Mouse (Mus musculus) CD8-positive naive resting alpha-beta T cell, adult 2 months (primary cell): ENCODE data around the gene Tmem161a.
A peak's percentile ranks its signal among the peaks of the same experiment; 100 is the strongest.

ENCODE experiments used
- DNase-seq, 2 experiments: peaks; one replicate each; pipeline ENCODE4 v3.0.0; 2022; ENCODE audit warnings: low read depth in 2 of 2, low spot score in 2 of 2

Gene Tmem161a

DNA sequence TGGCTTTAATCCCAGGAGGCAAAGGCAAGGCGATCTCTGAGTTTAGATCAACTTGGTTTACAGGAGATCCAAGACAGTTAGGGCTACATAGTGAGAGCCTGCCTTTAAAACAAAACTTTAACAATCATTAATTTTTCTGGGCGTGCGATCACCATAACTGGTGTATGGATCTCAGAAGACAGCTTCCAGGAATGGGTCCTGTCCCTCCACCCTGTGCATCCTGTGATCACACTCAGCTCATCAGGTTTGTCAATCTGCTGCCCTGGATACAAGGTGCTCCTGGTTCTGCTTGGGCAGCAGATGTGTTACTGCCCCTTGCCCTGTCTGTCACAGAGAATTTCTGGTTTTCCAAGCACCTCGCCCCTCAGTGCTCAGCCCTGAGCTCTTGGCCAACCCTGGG is 12.9 kb upstream of the Tmem161a start:
- DNase-seq = no peak

DNA sequence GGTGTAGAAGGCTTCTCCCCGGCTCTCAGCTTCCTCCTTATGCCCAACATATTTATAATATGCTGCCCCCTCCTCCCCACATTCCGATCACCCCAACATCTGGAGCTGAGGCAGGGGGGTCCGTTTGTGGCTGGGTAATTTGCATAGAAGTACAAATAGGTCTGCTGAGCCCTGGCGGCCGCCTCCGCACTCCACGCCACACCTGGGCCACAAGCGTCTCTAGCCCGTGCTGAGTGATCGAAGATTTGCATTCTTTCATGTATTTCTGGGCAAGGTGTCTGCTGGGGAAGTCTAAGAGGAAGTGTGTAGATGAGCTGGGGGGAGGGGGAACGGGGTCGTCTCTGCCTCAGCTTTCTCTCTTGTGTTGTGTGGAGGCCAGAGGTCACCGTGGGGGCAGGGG is 12.1 kb upstream of the Tmem161a start:
- DNase-seq = no peak

DNA sequence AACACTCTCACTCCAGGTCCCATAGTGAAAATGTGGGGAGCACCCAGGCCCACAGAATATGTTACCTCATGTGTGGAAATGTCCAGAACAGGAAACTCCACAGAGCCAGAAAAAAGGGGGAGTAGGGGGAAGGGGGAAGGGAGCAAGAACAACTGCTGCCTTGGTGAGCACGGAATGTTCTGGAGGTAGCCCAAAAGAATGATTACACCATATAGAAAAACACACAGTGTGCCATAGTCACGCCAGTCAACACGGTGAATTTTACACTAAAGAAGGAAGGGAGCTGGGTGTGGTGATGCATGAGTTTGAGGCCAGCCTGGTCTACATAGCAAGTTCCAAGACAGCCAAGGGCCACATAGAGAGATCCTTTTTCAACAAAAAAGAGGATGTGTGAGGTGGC is 8.8 kb upstream of the Tmem161a start:
- no peak for DNase-seq

DNA sequence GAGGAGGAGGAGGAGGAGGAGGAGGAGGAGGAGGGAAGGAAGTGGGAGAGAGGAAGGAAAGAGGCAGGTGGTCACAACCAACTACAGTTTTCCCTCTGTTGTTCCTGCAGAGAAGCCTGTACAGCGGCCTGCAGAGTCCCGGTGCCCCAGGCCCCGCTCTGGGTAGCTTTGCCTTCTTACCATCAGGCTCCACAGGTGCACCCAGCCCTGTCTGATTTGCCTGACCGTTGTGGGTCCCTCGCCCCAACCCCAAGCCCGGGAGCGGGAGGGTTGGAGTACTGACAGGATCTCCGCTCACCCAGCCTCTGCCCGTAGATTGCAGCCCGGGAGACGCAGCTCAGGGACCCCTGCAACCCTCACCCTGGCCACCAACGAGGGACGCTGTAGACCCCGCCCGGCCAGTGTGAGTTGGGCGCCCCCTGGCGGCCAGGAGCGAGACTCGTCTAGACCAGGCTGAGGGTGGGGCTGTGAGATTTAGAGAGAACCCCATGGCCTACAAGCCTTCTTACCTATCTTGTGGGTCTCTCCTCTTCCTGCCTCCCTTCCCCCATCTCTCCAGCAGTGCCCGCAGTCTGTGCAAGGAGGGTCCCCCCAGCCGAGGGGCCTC is 5.5 kb upstream of the Tmem161a start:
- DNase-seq = peak; percentile 73 to 76

DNA sequence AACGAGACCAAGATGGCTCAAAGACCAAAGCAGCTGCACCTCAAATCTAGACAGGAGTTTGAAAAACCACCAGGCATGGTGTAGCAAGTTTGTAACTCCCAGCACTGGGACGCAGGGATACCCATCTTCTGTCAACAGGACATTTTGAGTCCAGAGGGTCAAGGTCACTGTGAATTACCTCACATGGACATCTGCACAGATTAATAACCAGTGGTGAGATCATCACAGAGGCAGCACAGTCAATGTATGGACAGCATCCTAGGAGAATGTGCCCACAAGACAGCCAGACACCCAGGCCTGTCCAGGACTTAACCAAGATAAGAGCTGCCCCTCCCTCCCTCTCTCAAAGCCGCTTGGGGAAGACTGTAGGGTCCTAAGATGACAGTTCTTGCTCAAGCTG is 2.0 kb upstream of the Tmem161a start:
- DNase-seq = no peak

DNA sequence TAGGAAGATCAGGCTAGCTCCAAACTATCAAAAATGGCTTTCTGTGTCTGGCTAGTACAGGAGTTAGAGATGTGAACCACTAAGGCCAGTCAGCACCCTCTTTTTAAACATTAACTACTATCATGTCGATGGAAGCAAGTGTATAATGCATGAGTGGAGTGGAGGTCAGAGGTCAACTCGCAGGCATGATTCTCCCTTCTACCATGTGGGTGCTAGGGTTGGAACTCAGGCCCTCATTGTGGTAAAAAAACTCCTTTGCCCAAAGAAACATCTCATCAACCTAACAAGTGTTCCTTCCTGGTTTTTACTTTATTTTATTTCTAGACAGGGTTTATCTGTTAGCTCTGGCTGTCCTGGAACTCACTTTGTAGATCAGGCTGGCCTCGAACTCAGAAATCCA is 1.4 kb upstream of the Tmem161a start:
- DNase-seq = no peak

DNA sequence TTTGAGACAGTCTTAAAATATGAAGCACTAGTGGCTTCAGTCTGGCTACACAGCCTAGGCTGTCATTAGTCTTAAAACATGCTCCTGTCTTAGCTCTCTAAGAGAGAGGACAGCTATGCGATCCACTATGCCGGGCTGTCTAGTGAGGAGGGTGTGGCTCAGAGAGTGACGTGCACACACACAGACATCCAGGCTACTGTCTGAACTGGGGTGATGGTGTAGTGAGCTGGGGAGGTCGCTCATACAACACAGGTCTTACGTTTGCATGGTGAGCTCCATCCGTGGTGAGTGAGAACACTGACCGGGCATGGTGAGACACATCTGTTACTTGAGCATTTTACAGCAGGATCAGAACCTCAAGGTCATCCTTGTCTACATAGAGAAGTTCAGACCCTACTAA is 916 bp upstream of the Tmem161a start:
- no peak for DNase-seq

DNA sequence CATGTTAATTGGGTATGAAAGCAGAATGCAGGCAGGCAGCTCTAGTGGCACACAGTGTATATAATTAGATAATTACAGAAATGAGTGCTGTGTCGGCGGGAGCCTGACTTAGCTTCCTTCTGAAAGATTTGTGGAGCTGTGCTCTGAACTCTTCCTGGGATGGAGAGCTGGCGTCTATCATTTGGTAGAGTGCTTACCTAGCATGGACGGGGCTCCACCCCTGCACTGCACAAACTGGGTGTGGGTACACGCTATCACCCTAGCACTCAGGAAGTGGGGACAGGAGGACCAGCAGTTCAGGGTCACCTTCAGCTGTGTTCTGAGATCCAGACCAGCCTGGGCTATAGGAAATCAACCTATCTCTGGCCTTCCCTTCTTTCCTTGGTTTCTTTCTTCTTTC is 1.2 kb downstream of the Tmem161a start:
- no peak for DNase-seq

DNA sequence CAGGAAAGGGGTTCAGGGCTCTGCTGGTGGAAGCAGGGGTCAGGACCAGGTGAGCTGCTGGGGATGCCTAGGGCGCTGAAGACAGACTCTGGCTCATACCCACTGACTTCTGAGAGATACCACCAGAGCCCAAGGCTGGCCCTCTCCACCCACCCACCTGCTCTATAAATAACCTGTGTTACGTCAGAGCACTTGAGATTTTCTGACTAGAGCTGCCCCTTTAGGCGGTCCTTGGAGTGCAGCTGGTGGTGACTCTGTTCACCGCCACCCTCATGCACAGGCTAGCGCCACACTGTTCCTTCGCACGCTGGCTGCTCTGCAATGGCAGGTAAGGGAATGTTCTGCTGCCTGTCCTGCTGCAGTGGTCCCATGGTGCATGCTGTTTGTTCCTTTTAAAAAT is 1.9 kb downstream of the Tmem161a start:
- no peak for DNase-seq

DNA sequence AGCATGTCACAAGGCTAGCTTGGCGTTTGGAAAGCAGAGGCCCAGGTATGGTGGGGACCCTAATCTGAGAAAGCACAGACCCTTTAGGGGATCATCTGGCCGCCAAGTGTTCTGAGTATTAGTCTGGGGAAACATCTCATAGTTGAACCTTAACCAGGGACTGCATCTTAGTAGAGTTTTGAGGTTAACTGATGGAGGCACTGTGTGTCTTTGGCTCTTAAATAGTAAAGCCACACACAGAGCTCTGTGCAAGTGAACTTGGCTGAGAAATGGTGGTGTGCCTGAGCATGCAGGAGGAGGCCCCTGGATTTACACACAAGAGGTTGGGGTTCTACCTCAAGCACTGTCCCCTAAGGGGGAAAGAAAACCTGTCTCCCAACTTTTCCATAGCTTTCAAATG is 6.1 kb downstream of the Tmem161a start:
- no peak for DNase-seq

DNA sequence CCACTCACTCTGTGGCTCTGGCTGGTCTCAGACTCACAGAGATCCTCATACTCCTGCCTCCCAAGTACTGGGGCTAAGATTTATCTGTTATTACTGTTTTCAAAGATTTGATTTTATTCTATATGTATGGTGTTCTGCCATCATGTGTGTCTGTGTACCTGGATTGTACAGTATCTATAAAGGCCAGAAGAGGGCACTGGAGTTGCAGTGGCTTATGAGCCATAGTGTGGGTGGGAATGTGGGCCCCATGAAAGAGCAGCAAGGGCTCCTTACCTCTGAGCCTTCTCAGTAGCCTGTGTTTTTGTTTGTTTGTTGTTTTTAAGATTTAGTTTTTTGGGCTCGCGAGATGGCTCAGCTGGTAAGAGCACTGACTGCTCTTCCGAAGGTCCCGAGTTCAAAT is 6.9 kb downstream of the Tmem161a start:
- no peak for DNase-seq

DNA sequence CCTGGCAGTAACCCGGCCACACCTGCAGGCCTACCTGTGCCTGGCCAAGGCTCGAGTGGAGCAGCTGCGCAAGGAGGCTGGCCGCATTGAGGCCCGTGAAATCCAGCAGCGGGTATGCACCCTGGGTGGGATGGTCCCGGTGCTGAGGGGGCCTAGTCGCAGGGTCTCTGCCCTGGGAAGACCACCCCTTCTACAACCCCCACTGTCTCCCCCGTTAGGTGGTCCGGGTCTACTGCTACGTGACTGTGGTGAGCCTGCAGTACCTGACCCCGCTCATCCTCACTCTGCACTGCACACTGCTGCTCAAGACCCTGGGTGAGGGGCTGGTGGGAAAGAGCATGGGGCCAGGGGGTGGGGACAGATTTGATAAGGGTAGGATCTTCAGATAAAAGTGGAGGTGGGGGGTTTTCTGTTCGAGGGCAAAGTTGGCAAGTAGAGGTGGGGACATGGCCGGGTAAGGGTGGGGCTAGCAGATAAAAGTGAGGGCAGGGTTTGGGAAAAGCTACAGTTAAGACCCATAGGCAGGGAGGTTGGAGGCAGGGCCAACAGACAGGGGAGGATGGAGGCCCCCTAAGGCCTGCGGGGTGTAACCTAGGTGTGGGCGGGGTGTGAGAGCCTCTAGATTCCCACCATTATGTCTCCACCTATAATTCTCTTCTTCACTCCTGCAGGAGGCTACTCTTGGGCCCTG is 9.2 kb downstream of the Tmem161a start:
- DNase-seq = no peak

DNA sequence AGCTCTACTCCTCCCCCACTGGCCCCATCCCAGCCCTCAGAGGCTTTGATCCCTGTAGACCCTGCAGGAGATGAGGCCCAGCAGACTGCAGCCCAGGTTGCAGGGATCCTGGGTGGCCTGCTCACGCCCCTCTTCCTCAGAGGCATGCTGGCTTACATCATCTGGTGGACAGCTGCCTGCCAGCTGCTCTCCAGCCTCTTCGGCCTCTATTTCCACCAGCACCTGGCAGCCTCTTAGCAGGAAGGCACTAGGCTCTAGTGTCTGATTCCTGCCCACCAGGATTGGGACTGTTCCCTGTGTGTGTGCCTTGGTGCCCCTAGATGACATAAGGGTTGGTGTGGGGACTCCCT is 9.7 kb downstream of the Tmem161a start:
- DNase-seq = no peak

DNA sequence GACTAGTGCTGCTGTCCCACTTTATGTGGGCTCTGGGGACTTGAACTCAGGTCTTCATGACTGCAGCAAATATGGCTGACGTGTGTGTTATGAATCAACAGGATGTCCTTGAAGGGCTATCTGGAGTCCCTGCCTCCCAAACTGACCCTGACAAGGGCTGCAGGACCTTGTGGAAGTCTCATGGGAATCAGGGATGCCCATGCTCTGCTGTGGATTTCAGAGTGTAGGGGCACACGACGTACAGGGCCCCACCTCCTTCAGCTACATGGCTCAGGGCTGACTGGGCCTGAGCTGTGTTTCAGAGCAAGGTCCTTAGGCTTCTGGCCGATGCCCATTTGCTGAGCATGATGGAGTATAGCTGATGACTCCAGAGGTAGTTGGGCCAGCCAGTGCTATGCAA is 11.0 kb downstream of the Tmem161a start:
- DNase-seq = no peak

DNA sequence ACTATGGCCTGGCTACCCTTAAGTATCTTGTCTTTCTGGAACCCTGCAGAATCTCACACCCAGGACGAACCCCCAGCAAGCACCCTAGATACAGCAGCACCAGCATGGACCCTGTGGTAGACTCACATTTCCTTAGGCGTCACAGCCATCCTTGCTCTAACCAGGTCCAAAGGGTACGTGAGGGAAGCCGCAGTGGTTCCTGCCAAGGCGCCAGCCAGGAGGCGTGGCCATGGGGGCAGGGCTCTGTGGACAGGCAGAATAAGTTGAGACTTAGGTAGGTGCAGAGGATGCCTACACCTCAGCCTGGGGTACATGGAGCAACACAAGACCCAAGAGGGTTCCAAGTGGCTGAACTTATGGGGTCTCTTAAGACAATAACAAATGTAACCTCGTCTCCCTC is 16.6 kb downstream of the Tmem161a start:
- no peak for DNase-seq

DNA sequence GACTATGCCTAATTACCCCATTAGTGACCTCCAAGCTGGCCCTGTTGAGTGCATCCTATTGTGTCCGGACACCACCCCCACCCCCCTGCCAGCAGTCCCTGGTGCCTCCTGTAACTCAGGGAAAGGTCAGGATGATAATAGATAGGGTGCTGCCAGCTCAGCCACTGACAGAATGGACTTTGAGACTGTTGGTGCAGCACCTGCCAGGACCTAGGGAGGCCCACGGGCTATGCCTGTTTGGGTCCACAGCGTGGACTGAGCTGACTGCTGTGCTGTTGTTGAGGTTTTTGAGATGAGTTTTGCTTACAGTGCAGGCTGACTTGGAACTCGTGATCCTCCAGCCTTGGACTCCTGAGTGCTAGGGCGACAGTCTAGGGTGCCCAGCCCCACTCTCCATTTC is 21.1 kb downstream of the Tmem161a start:
- DNase-seq = no peak

DNA sequence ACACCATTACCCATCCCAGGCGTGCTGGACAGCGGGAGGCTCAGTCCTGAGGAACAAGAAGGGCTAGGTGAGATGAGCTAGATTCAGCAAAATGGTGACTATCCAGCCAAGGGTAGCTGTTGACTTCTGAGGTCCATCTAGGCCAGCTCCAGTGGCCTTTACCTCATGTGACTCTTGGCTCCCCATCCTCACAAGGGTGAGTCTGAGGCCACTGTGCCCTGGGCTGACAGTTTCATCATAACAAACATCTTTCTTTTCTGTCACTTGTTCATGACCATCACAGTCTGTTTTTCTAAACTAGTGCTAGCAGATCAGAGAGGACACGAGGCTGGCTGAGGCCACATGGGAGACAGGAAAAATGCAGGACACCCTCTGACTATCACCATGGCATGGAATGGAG is 22.0 kb downstream of the Tmem161a start:
- no peak for DNase-seq

DNA sequence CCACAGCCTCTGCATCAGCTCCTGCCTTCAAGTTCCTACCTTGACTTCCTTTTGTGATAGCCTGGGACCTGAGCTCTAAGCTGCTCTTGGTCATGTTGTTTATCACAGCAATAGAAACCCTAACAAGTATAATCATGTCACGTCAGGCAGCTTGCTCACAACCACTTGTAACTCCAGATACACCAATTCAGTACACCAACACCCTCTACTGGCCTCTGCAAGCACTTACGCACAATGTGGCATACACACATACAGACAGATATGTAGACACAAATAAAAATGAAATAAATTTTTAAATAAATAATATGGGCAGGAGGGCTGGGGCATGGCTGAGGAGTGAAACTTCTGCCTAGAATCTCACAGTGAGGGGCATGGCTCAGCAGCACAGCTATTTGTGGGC is 23.6 kb downstream of the Tmem161a start:
- no peak for DNase-seq

DNA sequence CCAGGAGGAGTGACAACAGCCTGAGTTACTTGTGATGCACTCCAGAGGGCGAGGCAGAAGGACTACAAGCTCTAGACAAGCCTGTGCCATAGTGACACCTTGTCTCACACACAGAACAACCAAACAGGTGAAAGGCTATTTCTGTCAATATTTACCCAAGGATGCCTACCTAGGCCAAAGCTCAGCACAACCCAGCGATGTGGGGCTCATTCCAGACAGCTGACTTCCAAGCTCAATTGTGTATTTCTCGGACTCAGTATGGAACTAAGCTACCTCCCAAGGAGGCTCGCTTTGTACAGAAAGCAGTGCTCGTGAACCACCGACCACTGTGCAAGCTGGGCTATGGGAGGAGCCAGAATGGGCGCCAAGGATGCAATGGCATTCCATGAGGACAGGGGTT is 25.4 kb downstream of the Tmem161a start:
- no peak for DNase-seq

DNA sequence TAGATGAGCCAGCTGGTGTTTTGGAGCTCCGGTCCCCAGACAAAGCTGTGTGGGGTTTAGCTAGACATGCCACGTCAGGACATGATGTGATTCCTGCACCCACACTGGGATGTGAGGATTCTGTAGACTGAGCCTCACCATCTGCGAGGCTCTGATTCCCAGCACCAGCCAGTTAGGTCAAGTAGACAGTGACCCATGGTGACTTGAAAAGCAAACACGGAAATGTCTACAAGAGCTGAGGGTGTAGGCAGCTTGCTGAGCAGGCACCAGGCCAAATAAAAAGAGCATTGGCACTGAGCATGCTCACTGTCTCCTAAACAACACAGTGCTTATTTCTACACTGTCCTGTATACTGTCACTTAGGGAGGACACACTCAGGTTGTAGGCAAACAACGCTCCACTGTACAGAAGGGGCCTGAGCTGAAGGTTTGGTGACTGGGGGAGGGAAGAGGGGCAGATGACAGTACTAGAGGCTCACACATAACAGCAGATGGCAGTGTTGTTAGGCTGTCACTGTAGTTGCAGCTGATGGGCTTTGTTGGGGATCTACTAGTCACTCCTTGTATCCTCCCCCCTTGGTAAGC is 28.0 kb downstream of the Tmem161a start:
- no peak for DNase-seq

DNA sequence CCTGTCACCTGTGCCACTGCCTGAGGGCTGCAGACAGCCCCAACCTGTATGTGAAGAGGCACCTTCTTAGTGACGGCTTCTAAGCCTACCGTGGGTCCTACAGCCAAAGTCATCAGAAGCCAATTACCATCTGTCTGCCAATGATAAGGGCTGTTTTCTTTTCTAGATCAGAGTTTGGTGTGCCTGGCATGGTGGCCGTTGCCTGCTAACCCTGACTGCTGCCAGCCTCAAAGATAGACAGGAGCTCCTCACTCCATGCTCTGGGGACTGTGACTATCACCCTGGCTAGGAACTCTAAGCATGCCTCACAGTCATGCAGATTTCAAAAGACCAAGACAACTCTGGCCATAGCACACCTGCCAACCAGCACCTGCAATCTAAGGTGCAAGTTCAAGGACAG is 29.3 kb downstream of the Tmem161a start:
- no peak for DNase-seq

DNA sequence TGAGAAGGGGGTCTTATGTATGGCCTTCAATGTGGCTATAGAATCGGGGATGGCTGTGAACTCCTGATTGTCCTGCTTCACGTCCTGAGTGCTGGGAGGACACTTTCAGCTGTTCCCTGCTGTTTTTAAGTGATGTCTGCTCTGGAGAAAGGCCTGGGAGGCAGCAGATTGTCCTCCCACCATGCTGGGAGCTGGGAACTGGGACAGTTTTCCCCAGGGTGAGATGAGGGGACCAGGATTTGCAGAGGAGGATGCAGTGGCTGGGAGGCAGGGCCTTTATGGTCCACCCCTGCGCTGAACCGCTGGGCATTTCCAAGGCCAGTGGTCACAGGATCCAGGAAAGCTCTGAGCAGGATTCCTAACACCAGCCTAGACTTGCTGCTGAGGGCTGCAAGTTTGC is 30.9 kb downstream of the Tmem161a start:
- no peak for DNase-seq

DNA sequence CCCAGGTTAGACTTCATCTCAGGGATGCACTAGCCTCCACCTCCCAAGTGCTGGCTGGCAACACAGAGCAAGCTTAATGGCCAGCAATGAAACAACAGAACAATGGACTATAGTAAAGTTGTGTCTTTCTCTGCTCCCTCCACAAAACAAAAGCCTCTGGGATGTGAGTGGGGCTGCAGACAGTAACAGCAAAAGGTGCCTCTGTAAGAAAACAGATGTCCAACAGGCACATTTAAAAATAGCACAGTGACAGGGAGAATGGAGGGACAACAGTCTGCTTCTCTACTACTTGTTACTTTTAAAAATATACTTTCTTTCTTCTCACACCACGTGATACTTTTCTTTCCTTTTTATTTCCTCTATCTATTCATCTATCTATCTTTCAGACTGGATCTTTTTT is 32.6 kb downstream of the Tmem161a start:
- DNase-seq = no peak
